Mouse (Mus musculus) limb, embryonic 11.5 days (tissue): ENCODE results near the gene Tmem19. TPM values are rescaled to one million over a fixed set of nuclear protein-coding genes. Genes with fewer than 3 reads are reported as not detected.

Experiments
- ATAC-seq: fragments of 200-750 bp; cut with Nextera tagmentation; 2 replicates; pipeline ENCODE4 v1.8.0; 2017; ENCODE audit warnings: low read depth; ENCODE audit not compliant: insufficient number of reproducible peaks, low FRiP score, low TSS enrichment
- DNase-seq: peaks from one replicate; pipeline ENCODE4 v3.0.0-alpha.2; 2015; ENCODE audit warnings: low spot score
- H3K27ac ChIP-seq: fragments of 300-500 bp; sonication (generic); replicated peaks from 2 replicates; pipeline ENCODE4 v1.5.1; 2014; ENCODE audit warnings: low read depth, mild to moderate bottlenecking, low read length
- H3K27me3 ChIP-seq: fragments of 300-500 bp; sonication (generic); 2 replicates; pipeline ENCODE4 v1.6.1; 2014; ENCODE audit warnings: mild to moderate bottlenecking, low read length, mixed read lengths; ENCODE audit not compliant: control insufficient read depth, insufficient read depth
- H3K36me3 ChIP-seq: fragments of 300-500 bp; sonication (generic); 2 replicates; pipeline ENCODE4 v1.6.1; 2014; ENCODE audit warnings: mild to moderate bottlenecking, low read length, moderate library complexity, mixed read lengths; ENCODE audit not compliant: control insufficient read depth, insufficient read depth
- H3K4me1 ChIP-seq: fragments of 300-500 bp; sonication (generic); 2 replicates; pipeline ENCODE4 v1.6.1; 2014; ENCODE audit warnings: low read length, mixed read lengths; ENCODE audit not compliant: control insufficient read depth, insufficient read depth
- H3K4me2 ChIP-seq: fragments of 300-500 bp; sonication (generic); 2 replicates; pipeline ENCODE4 v1.6.1; 2014; ENCODE audit warnings: low read depth, mild to moderate bottlenecking, moderate library complexity; ENCODE audit not compliant: severe bottlenecking
- H3K4me3 ChIP-seq: fragments of 300-500 bp; sonication (generic); 2 replicates; pipeline ENCODE4 v1.5.1; 2014; ENCODE audit warnings: low read depth, low read length
- H3K9ac ChIP-seq: fragments of 300-500 bp; sonication (generic); 2 replicates; pipeline ENCODE4 v1.6.1; 2014; ENCODE audit warnings: mild to moderate bottlenecking, low read length
- H3K9me3 ChIP-seq: fragments of 300-500 bp; sonication (generic); 2 replicates; pipeline ENCODE4 v1.6.1; 2016; ENCODE audit warnings: low read length; ENCODE audit not compliant: control insufficient read depth
- WGBS: fragments of 180-500 bp; shearing (Covaris S2); extraction: QIAGEN DNeasy Blood & Tissue Kit; methylation state at CpG from one replicate; pipeline ENCODE4 v1.1.7; 2014; 5-methylcytosine and 5-hydroxymethylcytosine counted together
- polyA plus RNA-seq: library from polyadenylated mRNA; unstranded; fragments of >200 nt; fragmentation: Nextera tagmentation; extraction: Ambion mirVana; gene quantifications from 2 replicates; pipeline ENCODE4 v1.2.1, GENCODE M21; 2014

The Tmem19 gene
- polyA plus RNA-seq, 1 experiment from 2014 or later = 25.8 TPM

GRCm38 (mm10) chr10:115383644-115384220 lies 21.4 kb upstream of the Tmem19 start:
- DNase-seq (no peak), ATAC-seq (no peak; the same call in 1 of the 2 replicates)
- Histone ChIP-seq H3K27me3 (no peaks in the 10 kb centered on the region), H3K9ac (peak overlapping the region; percentile 95), H3K36me3 (no peaks in the 10 kb centered on the region), H3K4me3 (peak overlapping the region; percentile 97), H3K9me3 (no peaks in the 10 kb centered on the region), H3K27ac (peak overlapping the region; percentile 95), H3K4me2 (peak overlapping the region; percentile 50), H3K4me1 (peaks cover 5% of the 10 kb centered on the region; the same call in 1 of the 2 replicates)
- WGBS = 6% methylated on average over 15 of the region's 15 CpGs

DNA sequence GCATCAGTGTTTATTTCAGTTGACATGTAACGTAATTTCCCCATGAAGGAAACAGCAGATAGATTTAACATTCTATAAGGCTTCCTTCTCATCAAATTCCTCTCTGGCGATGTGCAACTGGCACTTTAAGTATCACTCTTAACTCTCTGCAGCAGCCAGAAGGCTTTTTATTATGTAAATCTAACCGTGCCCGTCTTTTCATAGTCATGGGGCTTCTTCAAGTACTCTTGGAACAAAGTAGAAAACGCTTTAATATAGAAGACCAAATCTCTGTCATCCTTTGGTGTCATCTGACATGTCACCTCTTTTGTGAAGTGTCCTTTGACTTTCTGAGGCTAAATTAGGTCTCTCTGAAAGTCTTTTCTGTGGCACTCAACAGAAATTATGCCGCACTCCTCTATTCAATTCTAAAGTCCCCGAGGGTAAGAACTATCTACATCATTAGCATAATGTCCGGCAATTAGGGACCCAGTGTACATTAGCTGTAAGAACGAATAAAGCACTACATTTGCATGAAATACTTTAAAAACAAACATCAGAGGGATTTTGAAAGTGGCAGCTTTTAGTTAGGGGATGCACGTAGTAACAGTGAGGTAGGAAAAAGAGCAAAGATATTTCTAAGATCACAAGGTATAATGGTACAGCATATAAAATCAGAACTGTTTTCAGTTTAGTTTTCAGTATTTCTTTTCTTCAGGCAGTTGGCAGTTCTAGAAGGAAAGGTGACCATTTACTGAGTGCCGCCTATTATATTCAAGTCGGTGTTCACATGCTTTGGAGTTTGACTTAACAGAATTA lies 20.7 kb upstream of the Tmem19 start:
- Histone ChIP-seq H3K4me1 (peaks cover 5% of the 10 kb centered on the region; the same call in 1 of the 2 replicates), H3K9me3 (no peaks in the 10 kb centered on the region), H3K36me3 (no peaks in the 10 kb centered on the region), H3K27ac (no peak overlapping the region), H3K9ac (no peak overlapping the region), H3K4me2 (peak overlapping the region; percentile 50), H3K27me3 (no peaks in the 10 kb centered on the region), H3K4me3 (peak overlapping the region; percentile 97)
- 60% methylated on average over 12 of the region's 12 CpGs for WGBS
- DNase-seq = no peak
- ATAC-seq = no peak

DNA sequence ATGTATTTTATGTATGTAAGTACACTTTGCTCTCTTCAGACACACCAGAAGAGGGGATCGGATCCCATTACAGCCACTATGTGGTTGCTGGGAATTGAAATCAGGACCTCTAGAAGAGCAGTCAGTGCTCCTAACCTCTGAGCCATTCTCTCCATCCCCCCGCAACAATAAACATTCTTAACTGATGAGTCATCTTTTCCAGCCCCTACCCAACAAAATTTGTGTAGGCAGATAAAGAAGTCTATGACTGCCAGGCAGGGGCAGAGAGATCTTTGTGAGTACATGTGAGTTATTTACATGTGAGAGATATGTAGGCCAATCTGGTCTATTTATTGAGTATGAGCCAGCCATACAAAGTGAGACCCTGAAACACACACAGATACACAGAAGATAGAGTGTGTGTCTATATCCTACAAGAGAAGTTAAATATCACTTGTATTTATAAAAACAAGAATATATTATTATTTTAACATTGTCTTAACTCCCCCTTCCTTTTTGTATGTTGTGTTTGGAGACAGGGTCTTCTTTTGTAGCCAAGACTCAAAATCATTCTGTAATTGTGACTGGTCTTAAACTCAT lies 19.3 kb upstream of the Tmem19 start:
- Histone ChIP-seq H3K4me3 (no peak overlapping the region), H3K4me1 (peaks cover 3% of the 10 kb centered on the region; the same call in 1 of the 2 replicates), H3K4me2 (no peak overlapping the region), H3K9ac (no peak overlapping the region), H3K27me3 (no peaks in the 10 kb centered on the region), H3K27ac (no peak overlapping the region), H3K36me3 (no peaks in the 10 kb centered on the region), H3K9me3 (no peaks in the 10 kb centered on the region)
- ATAC-seq (no peak), DNase-seq (no peak)
- 88% methylated on average over 2 of the region's 2 CpGs for WGBS

DNA sequence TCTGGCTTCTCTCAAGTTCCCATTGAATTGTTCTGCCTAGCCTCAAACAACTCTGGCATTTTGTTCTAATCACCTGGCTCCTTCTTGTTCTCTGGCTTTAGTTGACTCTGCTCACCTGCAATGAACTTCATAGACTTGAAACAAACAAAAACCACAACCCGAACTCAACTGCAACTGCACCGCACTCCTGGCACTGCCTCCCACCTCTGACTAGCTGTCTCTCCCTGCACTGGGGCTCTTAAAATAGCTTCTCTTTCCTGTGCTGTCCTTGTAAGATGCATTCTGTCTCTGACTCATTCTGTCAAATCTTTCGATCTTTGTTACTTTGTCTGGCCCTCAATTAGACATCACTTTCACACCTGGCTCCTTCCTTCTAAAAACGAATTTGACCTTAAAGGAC lies 850 bp upstream of the Tmem19 start:
- no peak for ATAC-seq
- WGBS = 83% methylated on average over 4 of the region's 4 CpGs
- Histone ChIP-seq H3K9me3 (no peaks in the 10 kb centered on the region), H3K9ac (no peak overlapping the region), H3K36me3 (no peaks in the 10 kb centered on the region), H3K27ac (no peak overlapping the region), H3K4me3 (no peak overlapping the region; the same call in 1 of the 2 replicates), H3K4me2 (peak overlapping the region; percentile 60), H3K4me1 (no peaks in the 10 kb centered on the region), H3K27me3 (no peaks in the 10 kb centered on the region)
- no peak for DNase-seq

GRCm38 (mm10) chr10:115362623-115362964 lies 293 bp upstream of the Tmem19 start:
- H3K4me1 ChIP-seq = no peaks in the 10 kb centered on the region
- DNase-seq (no peak), ATAC-seq (no peak)
- peak overlapping the region; percentile 56 for H3K4me3 ChIP-seq
- no peaks in the 10 kb centered on the region for H3K9me3 ChIP-seq
- peak overlapping the region; percentile 88 for H3K27ac ChIP-seq
- H3K9ac ChIP-seq = peak overlapping the region; percentile 61
- H3K36me3 ChIP-seq = no peaks in the 10 kb centered on the region
- H3K27me3 ChIP-seq = no peaks in the 10 kb centered on the region
- WGBS = 8% methylated on average over 9 of the region's 9 CpGs
- H3K4me2 ChIP-seq = peak overlapping the region; percentile 60

GRCm38 (mm10) chr10:115359066-115359465 lies 3.2 kb downstream of the Tmem19 start:
- WGBS = 92% methylated on average over 7 of the region's 7 CpGs
- no peaks in the 10 kb centered on the region for H3K9me3 ChIP-seq
- H3K36me3 ChIP-seq = no peaks in the 10 kb centered on the region
- H3K27me3 ChIP-seq = no peaks in the 10 kb centered on the region
- no peaks in the 10 kb centered on the region for H3K4me1 ChIP-seq
- DNase-seq (no peak), ATAC-seq (no peak)
- H3K27ac ChIP-seq = no peak overlapping the region
- no peak overlapping the region for H3K4me3 ChIP-seq
- no peak overlapping the region for H3K4me2 ChIP-seq
- no peak overlapping the region for H3K9ac ChIP-seq

DNA sequence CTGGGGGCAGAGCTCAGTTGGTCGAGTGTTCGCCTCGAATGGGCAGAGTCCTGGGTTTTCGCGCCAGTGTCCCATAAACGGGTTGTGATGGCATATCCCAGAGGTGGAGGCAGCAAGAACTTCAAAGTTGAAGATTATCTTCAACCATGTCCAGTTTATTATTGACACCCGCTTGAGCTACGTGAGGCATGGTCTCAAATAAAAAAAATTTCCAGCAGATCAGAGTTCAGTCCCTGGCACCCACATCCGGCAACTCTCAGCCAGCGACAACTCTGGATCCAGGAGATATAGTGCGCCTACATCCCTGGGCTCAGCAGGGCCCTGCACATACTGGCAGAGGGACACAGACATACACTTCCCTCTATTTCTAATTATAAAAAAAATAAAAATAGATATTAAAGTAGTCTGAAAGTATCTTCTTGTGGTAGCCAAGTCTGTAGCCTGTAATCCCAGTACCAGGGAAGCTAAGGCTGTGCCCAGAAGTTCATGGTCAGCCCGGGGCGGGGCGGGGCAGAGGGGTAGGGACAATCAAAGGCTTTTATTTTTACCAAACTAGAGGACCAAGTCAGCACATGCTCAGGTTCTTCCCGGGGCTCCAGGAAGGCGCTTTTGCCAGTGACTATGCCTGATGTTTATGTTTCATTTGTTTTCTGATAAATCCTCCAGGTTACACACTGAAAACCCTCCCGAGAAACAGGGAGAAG lies 3.9 kb downstream of the Tmem19 start:
- Histone ChIP-seq H3K4me2 (no peak overlapping the region), H3K4me3 (no peak overlapping the region), H3K9me3 (no peaks in the 10 kb centered on the region), H3K27ac (no peak overlapping the region), H3K4me1 (no peaks in the 10 kb centered on the region), H3K9ac (no peak overlapping the region), H3K36me3 (no peaks in the 10 kb centered on the region), H3K27me3 (no peaks in the 10 kb centered on the region)
- no peak for DNase-seq
- ATAC-seq = no peak
- WGBS = 94% methylated on average over 17 of the region's 17 CpGs

DNA sequence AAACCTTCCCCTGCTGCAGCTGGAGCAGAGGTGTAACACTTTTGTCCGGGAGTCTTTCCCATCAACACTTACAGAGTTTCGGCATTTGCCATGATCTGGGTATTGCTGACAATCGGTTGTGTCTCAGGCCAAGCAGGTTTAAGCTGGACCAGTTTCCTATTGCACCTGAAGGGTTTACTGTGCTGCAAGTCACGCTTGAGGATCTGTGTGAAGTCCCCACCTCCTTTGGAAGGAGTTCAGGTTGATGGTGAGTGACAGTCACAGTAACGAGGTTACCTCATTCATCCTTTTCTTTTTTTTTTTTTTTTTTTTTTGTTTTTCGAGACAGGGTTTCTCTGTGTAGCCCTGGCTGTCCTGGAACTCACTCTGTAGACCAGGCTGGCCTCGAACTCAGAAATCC lies 6.2 kb downstream of the Tmem19 start:
- Histone ChIP-seq H3K27me3 (no peaks in the 10 kb centered on the region), H3K36me3 (no peaks in the 10 kb centered on the region), H3K4me2 (no peak overlapping the region), H3K4me3 (no peak overlapping the region), H3K4me1 (no peaks in the 10 kb centered on the region), H3K9ac (no peak overlapping the region), H3K27ac (no peak overlapping the region), H3K9me3 (no peaks in the 10 kb centered on the region)
- WGBS = 90% methylated on average over 5 of the region's 7 CpGs
- DNase-seq (no peak), ATAC-seq (no peak)
